Mouse (Mus musculus): ENCODE results near the gene Ddx21. TPM values are rescaled to one million over a fixed set of nuclear protein-coding genes. Genes with fewer than 3 reads are reported as not detected.

Ddx21 gene
- total RNA-seq (2023): 100 to 1,000 TPM; 140 to 147 TPM

DNA sequence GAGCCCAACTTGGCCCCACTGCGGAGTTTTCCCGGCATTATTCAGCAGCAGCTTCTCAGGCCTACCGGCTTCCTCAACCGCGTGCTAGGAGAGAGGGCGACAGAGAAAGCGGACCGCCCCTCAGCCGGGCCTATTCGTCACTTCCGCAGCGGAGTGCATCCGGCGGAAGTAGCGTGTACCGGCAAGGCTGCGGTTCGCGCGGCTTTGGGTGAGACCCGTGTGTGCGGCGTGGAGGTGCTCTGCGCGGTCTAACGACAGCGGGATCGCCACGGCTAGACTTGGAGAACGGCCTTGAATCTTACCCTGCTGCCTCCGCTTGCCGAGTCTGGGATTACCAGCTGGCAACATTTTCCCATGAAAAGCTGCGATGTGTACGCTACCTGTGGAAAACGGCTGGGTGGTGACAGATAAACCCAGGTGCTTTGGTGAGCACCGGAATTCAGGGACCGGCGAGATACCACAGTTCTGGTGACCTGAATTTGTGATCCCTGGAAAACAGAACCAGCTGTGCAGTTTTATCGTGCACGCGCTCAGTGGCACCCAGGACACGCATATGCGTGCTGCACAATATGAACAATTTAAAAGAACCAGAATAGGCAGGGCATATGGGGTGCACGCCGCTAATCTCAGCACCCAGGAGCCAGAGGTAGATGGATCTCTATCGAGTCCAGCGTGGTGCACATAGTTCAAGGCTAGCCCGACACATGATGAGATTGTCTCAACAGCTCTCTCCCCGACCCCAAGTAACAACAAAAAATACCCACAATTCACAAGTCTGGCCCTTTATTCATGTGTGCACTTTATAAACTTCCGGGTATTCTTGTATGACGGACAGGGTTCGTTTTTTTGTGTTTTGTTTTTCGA lies at the start of gene Ddx21:
TSS of gene Ddx21 (minus strand) at position 105 of the 864 bp plus-strand sequence.

DNA sequence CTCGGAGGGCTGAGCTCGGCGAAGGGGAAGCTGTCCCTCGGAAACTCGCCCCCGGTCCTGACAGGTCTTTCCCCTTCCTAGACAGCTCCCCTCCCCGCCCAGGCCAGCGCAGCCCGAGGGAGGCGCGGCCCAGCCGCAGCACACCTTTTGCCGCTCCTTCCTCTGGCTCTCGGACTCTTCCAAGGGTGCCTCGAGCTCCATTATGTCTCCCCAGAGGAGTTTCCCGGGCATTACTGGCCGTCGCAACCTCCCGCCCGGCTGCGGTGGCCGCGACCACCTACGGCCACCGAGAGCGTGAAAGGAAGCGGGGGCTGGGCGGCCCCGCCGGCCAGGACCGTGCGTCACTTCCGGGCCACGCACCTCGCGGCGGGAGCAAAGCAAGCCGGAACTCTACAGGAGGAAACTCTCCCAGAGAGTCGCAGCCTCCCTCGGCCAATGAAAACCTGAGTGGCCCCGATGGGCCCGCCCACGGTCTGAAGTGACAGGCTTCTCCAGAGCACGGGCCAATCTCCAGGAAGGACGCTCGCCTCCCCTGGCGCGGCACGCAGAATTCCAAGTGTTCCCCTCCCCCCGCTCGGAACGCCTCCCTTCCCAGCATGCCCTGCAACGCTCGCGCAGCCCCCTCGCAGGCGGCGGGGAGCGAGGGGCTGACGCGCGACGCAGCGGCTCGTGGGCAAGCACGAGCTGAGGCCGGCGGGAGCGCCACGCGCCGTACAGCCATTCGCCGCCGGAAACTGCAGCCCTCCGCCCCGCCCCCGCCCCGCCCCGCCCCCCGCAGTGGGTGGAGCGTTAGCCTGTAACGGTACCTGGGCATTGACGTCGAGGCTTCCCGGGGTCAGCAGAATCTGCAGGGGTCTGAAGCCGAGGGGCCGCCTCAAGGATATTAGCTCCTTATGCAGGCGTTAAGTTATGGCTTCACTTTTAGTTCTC lies 49.1 kb upstream of the Ddx21 start, which contains the start of gene Ddx50:
TSS of gene Ddx50 (minus strand) at position 338 of the 930 bp plus-strand sequence.

DNA sequence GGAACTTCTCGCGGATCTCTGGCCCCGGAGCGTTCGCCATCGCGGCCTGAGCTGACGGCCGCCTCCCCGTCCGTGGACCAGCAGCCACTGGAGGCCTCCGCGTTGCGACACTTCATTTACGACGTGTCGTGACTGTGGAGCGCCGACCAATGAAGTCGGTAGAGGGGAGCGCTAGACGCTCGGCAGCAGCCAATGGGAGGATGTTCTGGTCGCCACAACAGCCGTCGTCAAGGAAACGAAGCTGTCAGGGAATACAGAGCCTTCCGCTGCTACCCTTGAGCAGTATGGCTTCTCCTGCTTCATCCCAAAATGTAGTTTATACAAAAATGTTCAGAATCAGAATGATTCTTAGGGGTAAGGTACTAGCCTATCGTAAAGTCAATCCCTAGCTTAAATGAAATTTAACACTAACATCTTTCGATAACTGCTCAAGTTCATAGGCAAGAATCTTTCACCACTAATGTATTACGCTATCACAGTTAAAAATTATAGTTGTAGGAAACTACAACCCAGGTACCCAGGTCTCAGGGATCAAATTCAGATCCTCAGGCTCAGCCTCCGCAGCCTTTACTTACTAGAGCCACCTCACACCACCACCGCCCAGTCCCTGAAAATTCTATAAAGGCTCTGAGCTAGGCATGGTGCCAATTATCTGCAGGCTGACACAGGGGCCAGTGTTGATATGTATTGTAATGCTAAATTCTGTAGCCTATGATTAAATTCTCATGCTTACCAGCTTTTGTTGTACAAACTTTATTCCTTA lies 23.6 kb downstream of the Ddx21 start, which contains the start of gene Kif1bp:
TSS of gene Kif1bp (minus strand) at position 120 of the 763 bp plus-strand sequence.

Other genes starting within 250 kb of the Ddx21 start
- gene Hk1, start 222.4 kb downstream of the Ddx21 start, total RNA-seq (2023): 10 to 100 TPM; 35.3 to 38.7 TPM
- gene Hkdc1, start 179.8 kb downstream of the Ddx21 start, total RNA-seq (2023): not detected
- gene 4930507D05Rik, start 152.8 kb downstream of the Ddx21 start, total RNA-seq (2023): under 1 TPM; 0.58 to 0.71 TPM
- 10 to 100 TPM; 24.2 to 25.6 TPM for gene Supv3l1, start 152.5 kb downstream of the Ddx21 start, total RNA-seq (2023)
- 10 to 100 TPM; 28.6 to 33.0 TPM for gene Vps26a, start 115.5 kb downstream of the Ddx21 start, total RNA-seq (2023)
- 100 to 1,000 TPM; 634 to 726 TPM for gene Srgn, start 74.8 kb downstream of the Ddx21 start, total RNA-seq (2023)
- 10 to 100 TPM; 24.0 to 26.2 TPM for gene Kif1bp, start 23.8 kb downstream of the Ddx21 start, total RNA-seq (2023)
- 100 to 1,000 TPM; 143 to 149 TPM for gene Ddx50, start 48.9 kb upstream of the Ddx21 start, total RNA-seq (2023)
- not detected for gene Stox1, start 123.8 kb upstream of the Ddx21 start, total RNA-seq (2023)
- 100 to 1,000 TPM; 141 to 163 TPM for gene Ccar1, start 190.0 kb upstream of the Ddx21 start, total RNA-seq (2023)

Measured in B cell, adult 67 days (primary cell).